Mouse (Mus musculus) gastrocnemius, postnatal 10 days (tissue): ENCODE measurements around the gene Chaf1b. TPM values are rescaled to one million over a fixed set of nuclear protein-coding genes. Genes with fewer than 3 reads are reported as not detected.

ENCODE experiments used
- DNase-seq: peaks from one replicate; pipeline ENCODE4 v3.0.0; 2021; ENCODE audit warnings: mixed read lengths
- total RNA-seq, 2 experiments: library from RNA; stranded (reverse); gene quantifications; 2 replicates each; pipeline ENCODE4 v1.2.3; 2021

Gene Chaf1b
- total RNA-seq, 2 experiments from 2014 or later: 4.6 to 6.8 TPM

GRCm38 (mm10) chr16:93947396-93947795 is 63.7 kb downstream of the Chaf1b start:
- no peak for DNase-seq

Other genes with a start within 250 kb of the Chaf1b start
- gene Cbr3, start 200.7 kb upstream of the Chaf1b start, total RNA-seq: 1 to 10 TPM; 3.5 to 6.3 TPM
- 10 to 100 TPM; 34.7 to 37.7 TPM for gene Dop1b, start 172.0 kb upstream of the Chaf1b start, total RNA-seq
- 10 to 100 TPM; 24.5 to 32.8 TPM for gene Morc3, start 51.8 kb upstream of the Chaf1b start, total RNA-seq
- under 1 TPM in 1 of 2 experiments, not detected in 1; 0.16 TPM for gene Cldn14, start 124.9 kb downstream of the Chaf1b start, total RNA-seq
- gene Sim2, start 201.0 kb downstream of the Chaf1b start, total RNA-seq: 10 to 100 TPM; 11.9 to 13.2 TPM